Mouse (Mus musculus): ENCODE measurements around the gene Wdr11.

DNA sequence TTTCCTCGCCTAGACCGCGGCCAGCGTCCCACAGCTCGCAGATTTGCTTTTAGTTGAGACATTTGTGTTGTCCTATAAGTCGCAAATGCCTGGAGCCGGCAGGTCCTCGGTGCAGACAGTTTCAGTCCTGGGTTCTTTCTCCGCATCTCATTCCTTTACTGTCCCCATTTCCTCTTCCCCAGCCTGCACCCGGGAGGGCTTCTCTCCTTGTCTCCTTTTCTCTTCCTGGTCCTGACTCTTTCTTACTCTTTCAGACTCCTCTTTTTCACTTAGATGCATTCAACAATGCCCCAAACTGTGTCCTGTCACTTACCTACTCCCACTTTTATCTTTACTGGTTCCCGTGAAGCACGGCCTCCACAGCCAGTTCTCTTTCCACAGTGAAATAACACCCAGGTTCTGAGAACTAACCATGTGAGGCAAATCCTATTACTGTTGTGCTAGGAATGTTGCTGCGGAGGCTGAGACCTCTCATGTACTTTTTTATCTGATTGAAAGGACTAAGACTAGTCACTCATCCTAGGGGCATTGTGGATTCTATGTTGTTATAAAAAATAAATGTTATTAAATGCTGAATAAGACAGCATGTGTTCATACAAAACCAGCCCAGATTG, 576 bp downstream of the Wdr11 start:
- no peak for TF ChIP-seq POLR2A (IDR thresholded peaks at IDR 0.05; ENCODE audit: borderline replicate concordance, low read depth, low read length)
- no peak for TF ChIP-seq CTCF (IDR thresholded peaks at IDR 0.05; ENCODE audit: low read depth, low read length)
